Comparison of ENCODE assay signal across 8 mouse cellular contexts in genomic region chr10:69925285-69926157, GRCm38 (mm10).
DNase-seq lines count a peak whose midpoint lies in the region; ATAC-seq and TF ChIP-seq lines count a peak whose summit lies in the region.

No protein-coding gene starts in this region.

- no peaks in the 10 kb centered on the region for H3K4me1 ChIP-seq in intestine, postnatal 0 days (replicated peaks; ENCODE audit: control insufficient read depth, insufficient read depth, low read length)
- peaks cover 7% of the 10 kb centered on the region for H3K4me1 ChIP-seq in lung, embryonic 14.5 days (ENCODE audit: insufficient read depth)
- H3K4me1 ChIP-seq in stomach, postnatal 0 days (replicated peaks; ENCODE audit: control insufficient read depth, insufficient read depth): 0 out of 2 replicates have a peak, but pooled peaks cover 2% of the 10 kb centered on the region

- H3K4me3 ChIP-seq in intestine, postnatal 0 days (ENCODE audit: low read depth, low read length): peak overlapping the region; percentile 36
- H3K4me3 ChIP-seq in lung, embryonic 14.5 days (ENCODE audit: low read depth, low read length): peak overlapping the region; percentile 27
- H3K4me3 ChIP-seq in stomach, postnatal 0 days (ENCODE audit: low read depth, low read length): peak overlapping the region; percentile 21

- no peaks in the 10 kb centered on the region for H3K36me3 ChIP-seq in intestine, postnatal 0 days (ENCODE audit: control insufficient read depth, insufficient read depth)
- no peaks in the 10 kb centered on the region for H3K36me3 ChIP-seq in lung, embryonic 14.5 days (ENCODE audit: insufficient read depth)
- H3K36me3 ChIP-seq in stomach, postnatal 0 days (ENCODE audit: control insufficient read depth, insufficient read depth, low read length): no peaks in the 10 kb centered on the region

- H3K27me3 ChIP-seq in intestine, postnatal 0 days (replicated peaks; ENCODE audit: control insufficient read depth, insufficient read depth, low read length): no peaks in the 10 kb centered on the region
- 0 out of 2 replicates have a peak, but pooled peaks cover 3% of the 10 kb centered on the region for H3K27me3 ChIP-seq in lung, embryonic 14.5 days (ENCODE audit: insufficient read depth, low read length)
- no peaks in the 10 kb centered on the region for H3K27me3 ChIP-seq in stomach, postnatal 0 days (ENCODE audit: control insufficient read depth, insufficient read depth, low read length)

- no peak for TF ChIP-seq EP300 in stomach, postnatal 0 days (optimal IDR thresholded peaks at IDR 0.05)

- 2% methylated on average over 19 of the region's 19 CpGs for WGBS in intestine, postnatal 0 days
- WGBS in lung, embryonic 14.5 days: under 1% methylated on average over 19 of the region's 19 CpGs
- under 1% methylated on average over 19 of the region's 19 CpGs for WGBS in stomach, postnatal 0 days

- H3K4me2 ChIP-seq in intestine, postnatal 0 days (replicated peaks; ENCODE audit: low read depth): peak overlapping the region; percentile 66
- H3K4me2 ChIP-seq in lung, embryonic 14.5 days: peak overlapping the region; percentile 62
- peak overlapping the region; percentile 68 for H3K4me2 ChIP-seq in stomach, postnatal 0 days (replicated peaks; ENCODE audit: low read depth)

- no peak for TF ChIP-seq CTCF in intestine, postnatal 0 days (IDR thresholded peaks at IDR 0.05; ENCODE audit: low read depth)
- no peak for TF ChIP-seq CTCF in lung, embryonic 14.5 days (IDR thresholded peaks at IDR 0.05; ENCODE audit: low read depth)
- TF ChIP-seq CTCF in stomach, postnatal 0 days (IDR thresholded peaks at IDR 0.05; ENCODE audit: low read depth): no peak

- peak; percentile 83 for ATAC-seq in intestine, postnatal 0 days
- peak; percentile 81 for ATAC-seq in lung, embryonic 14.5 days (ENCODE audit: insufficient read depth)
- ATAC-seq in stomach, postnatal 0 days (ENCODE audit: low FRiP score, low TSS enrichment): peak; percentile 38; the same call in 1 of the 2 replicates

- peak overlapping the region; percentile 87 for H3K27ac ChIP-seq in intestine, postnatal 0 days (ENCODE audit: low read depth, low read length)
- H3K27ac ChIP-seq in lung, embryonic 14.5 days (ENCODE audit: low read depth): peak overlapping the region; percentile 92
- peak overlapping the region; percentile 93 for H3K27ac ChIP-seq in stomach, postnatal 0 days (replicated peaks)

- peak overlapping the region; percentile 54; the same call in 1 of the 2 replicates for H3K9ac ChIP-seq in intestine, postnatal 0 days (ENCODE audit: low read depth, low read length)
- peak overlapping the region; percentile 27; the same call in 1 of the 2 replicates for H3K9ac ChIP-seq in lung, embryonic 14.5 days
- peak overlapping the region; percentile 50 for H3K9ac ChIP-seq in stomach, postnatal 0 days (ENCODE audit: low read length)

- DNase-seq in lung, adult 18-20 months: peak; percentile 15 to 45
- no peak for DNase-seq in lung, postnatal 14 days
- peak; percentile 69 to 73 for DNase-seq in heart, adult 18-20 months
- DNase-seq in lung, embryonic 14.5 days: peak; percentile 74
- DNase-seq in stomach, postnatal 0 days (ENCODE audit: low spot score): peak; percentile 63
- no peak for DNase-seq in B cell, adult 2 months
- no peak for DNase-seq in left cerebral cortex, adult 8-10 months (ENCODE audit: low spot score in 2 of 2)

- no peaks in the 10 kb centered on the region for H3K9me3 ChIP-seq in intestine, postnatal 0 days (ENCODE audit: control insufficient read depth)
- no peaks in the 10 kb centered on the region for H3K9me3 ChIP-seq in lung, embryonic 14.5 days (ENCODE audit: low read depth, low read length)
- H3K9me3 ChIP-seq in stomach, postnatal 0 days (ENCODE audit: control insufficient read depth, low read length): no peaks in the 10 kb centered on the region

Comparison
In these comparisons a context has a peak if more than half of its experiments do, and no peak if none do; other contexts are left out.
1. DNase-seq: peak in lung, adult 18-20 months (2 of 2), heart, adult 18-20 months (2 of 2), lung, embryonic 14.5 days (single experiment) and stomach, postnatal 0 days (single experiment); none in lung, postnatal 14 days (single experiment), B cell, adult 2 months (0 of 2) and left cerebral cortex, adult 8-10 months (0 of 2).
2. Peak in every context shown above with its lines, with median percentiles within 50 percentile points of each other: ATAC-seq, H3K27ac ChIP-seq, H3K4me2 ChIP-seq, H3K4me3 ChIP-seq and H3K9ac ChIP-seq.